Mouse (Mus musculus): ENCODE measurements at regions not wholly inside any gene's neighbourhood (a gene's known extent, or its start where the extent isn't known, plus 50 kb on each side); places are given as distances from the start of the nearest gene placed in this dataset.

DNA sequence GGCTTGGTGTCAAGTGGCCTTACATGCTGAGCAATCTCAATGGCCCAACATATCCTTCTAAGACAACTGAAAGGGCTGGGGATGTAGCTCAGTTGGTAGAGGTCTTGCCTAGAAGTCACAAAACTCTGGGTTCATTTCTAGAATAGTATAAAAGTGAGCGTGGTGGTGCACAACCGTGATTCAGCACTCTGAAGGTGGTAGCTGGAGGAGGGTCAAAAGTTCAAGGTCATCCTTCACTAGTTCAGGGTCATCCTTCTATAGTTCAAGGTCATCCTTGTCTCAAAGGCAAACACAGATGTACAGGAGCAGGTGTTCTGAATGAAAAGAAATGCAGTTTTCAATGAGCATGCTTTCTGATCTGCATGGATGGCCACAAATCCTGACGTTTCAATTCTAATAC lies 101.5 kb upstream of the Marcks start:
- TF ChIP-seq GATA1 (IDR thresholded peaks at IDR 0.05; ENCODE audit: borderline replicate concordance, low read length) (no peak), FLI1 (IDR thresholded peaks at IDR 0.05; ENCODE audit: low read length) (no peak)
